Mouse (Mus musculus) MEL (cell line): ENCODE results near the gene Nme6.
"Not testable (repeated sequence)": the region's sequence is repeated elsewhere in the genome, so short reads cannot be mapped to it uniquely, and the experiment has no call there.

Experiments
- CTCF ChIP-seq, 3 experiments: IDR thresholded peaks in 2 of 3; conservative IDR thresholded peaks in 1 of 3; 2 replicates each; pipeline ENCODE4 v1.5.1; 2011 to 2012; ENCODE audit warnings: low read length in 3 of 3, low read depth in 2 of 3, mild to moderate bottlenecking in 2 of 3, improper control_type of control experiment in 1 of 3, inconsistent platforms in 1 of 3, mixed read lengths in 1 of 3, moderate library complexity in 1 of 3; ENCODE audit not compliant: control insufficient read depth in 1 of 3, insufficient read depth in 1 of 3, poor library complexity in 1 of 3, severe bottlenecking in 1 of 3
- E2F4 ChIP-seq: IDR thresholded peaks from 2 replicates; pipeline ENCODE4 v1.6.1; 2011; ENCODE audit warnings: low read depth, low read length, improper control_type of control experiment, borderline replicate concordance
- GATA1 ChIP-seq: IDR thresholded peaks from 2 replicates; pipeline ENCODE4 v1.6.1; 2011; ENCODE audit warnings: low read depth, low read length, improper control_type of control experiment
- MAX ChIP-seq: IDR thresholded peaks from 2 replicates; pipeline ENCODE4 v1.6.1; 2011; ENCODE audit warnings: low read length, improper control_type of control experiment
- POLR2A ChIP-seq, 2 experiments: IDR thresholded peaks; 2 replicates each; pipeline ENCODE4 v1.6.1; 2011 to 2012; ENCODE audit warnings: low read length in 2 of 2, mild to moderate bottlenecking in 2 of 2, control low read depth in 1 of 2, improper control_type of control experiment in 1 of 2, low read depth in 1 of 2, moderate library complexity in 1 of 2; ENCODE audit not compliant: control insufficient read depth in 1 of 2, insufficient read depth in 1 of 2, poor library complexity in 1 of 2
- USF1 ChIP-seq: IDR thresholded peaks from 2 replicates; pipeline ENCODE4 v1.6.1; 2014; ENCODE audit warnings: low read depth, mild to moderate bottlenecking, inconsistent platforms, low read length, improper control_type of control experiment, moderate library complexity

- TF ChIP-seq MAX; CTCF (IDR thresholded peaks at IDR 0.05 in 2 of 3, conservative IDR thresholded peaks at IDR 0.05 in 1 of 3; ENCODE audit: control insufficient read depth in 1 of 3, insufficient read depth in 1 of 3, low read depth in 2 of 3, low read length in 3 of 3, poor library complexity in 1 of 3, severe bottlenecking in 1 of 3); POLR2A (IDR thresholded peaks at IDR 0.05; ENCODE audit: control insufficient read depth in 1 of 2, insufficient read depth in 1 of 2, low read depth in 1 of 2, low read length in 2 of 2, poor library complexity in 1 of 2); GATA1; E2F4; USF1: not testable (repeated sequence)
These were observed 27.0 kb upstream of the Nme6 start for GRCm38 (mm10) chr9:109805596-109805995.
